Mouse (Mus musculus) thymus, postnatal 36 days (tissue): Measurements from ENCODE around the gene Arid5b.

ENCODE experiments used
- DNase-seq, 2 experiments: peaks; one replicate each; pipeline ENCODE4 v3.0.0; 2022; ENCODE audit warnings: mixed read lengths in 2 of 2

The Arid5b gene

GRCm38 (mm10) chr10:68079910-68080670 lies 198.4 kb downstream of the Arid5b start:
- DNase-seq = no peak

- DNase-seq = no peak
Observed at GRCm38 (mm10) chr10:68078708-68079107, 199.8 kb downstream of the Arid5b start.

GRCm38 (mm10) chr10:68075181-68075580 lies 203.4 kb downstream of the Arid5b start:
- DNase-seq = no peak

- DNase-seq = no peak
Observed at GRCm38 (mm10) chr10:68074291-68074690, 204.2 kb downstream of the Arid5b start.

- no peak for DNase-seq
Observed at GRCm38 (mm10) chr10:68072626-68073025, 205.9 kb downstream of the Arid5b start.

- no peak for DNase-seq
Observed at GRCm38 (mm10) chr10:68071041-68071440, 207.5 kb downstream of the Arid5b start.

GRCm38 (mm10) chr10:68068426-68068825 lies 210.1 kb downstream of the Arid5b start:
- no peak for DNase-seq

GRCm38 (mm10) chr10:68067961-68068360 lies 210.6 kb downstream of the Arid5b start:
- DNase-seq = no peak

- no peak for DNase-seq
Observed at GRCm38 (mm10) chr10:68066173-68066572, 212.4 kb downstream of the Arid5b start.

- DNase-seq = no peak
Observed at GRCm38 (mm10) chr10:68064571-68064970, 214.0 kb downstream of the Arid5b start.

GRCm38 (mm10) chr10:68063806-68064545 lies 214.6 kb downstream of the Arid5b start:
- DNase-seq = no peak

GRCm38 (mm10) chr10:68061249-68061615 lies 217.3 kb downstream of the Arid5b start:
- DNase-seq = no peak

- DNase-seq = no peak
Observed at GRCm38 (mm10) chr10:68060590-68061248, 217.8 kb downstream of the Arid5b start.

- no peak for DNase-seq
Observed at GRCm38 (mm10) chr10:68058378-68058777, 220.2 kb downstream of the Arid5b start.

GRCm38 (mm10) chr10:68057841-68058240 lies 220.7 kb downstream of the Arid5b start:
- DNase-seq = no peak

GRCm38 (mm10) chr10:68054706-68055105 lies 223.8 kb downstream of the Arid5b start:
- DNase-seq = no peak

- DNase-seq = no peak
Observed at GRCm38 (mm10) chr10:68054131-68054530, 224.4 kb downstream of the Arid5b start.

- no peak for DNase-seq
Observed at GRCm38 (mm10) chr10:68052307-68052706, 226.2 kb downstream of the Arid5b start.

GRCm38 (mm10) chr10:68051316-68051933 lies 227.1 kb downstream of the Arid5b start:
- DNase-seq = no peak

- DNase-seq = no peak
Observed at GRCm38 (mm10) chr10:68050882-68051281, 227.7 kb downstream of the Arid5b start.

GRCm38 (mm10) chr10:68048641-68049305 lies 229.8 kb downstream of the Arid5b start:
- DNase-seq = no peak

GRCm38 (mm10) chr10:68044864-68045263 lies 233.7 kb downstream of the Arid5b start:
- DNase-seq = no peak

- DNase-seq = no peak
Observed at GRCm38 (mm10) chr10:68043973-68044372, 234.6 kb downstream of the Arid5b start.
